Mouse (Mus musculus) embryonic facial prominence, embryonic 15.5 days (tissue): ENCODE results near the gene Cacng3. TPM values are rescaled to one million over a fixed set of nuclear protein-coding genes. Genes with fewer than 3 reads are reported as not detected.
A peak's percentile ranks its signal among the peaks of the same experiment; 100 is the strongest.

Experiments used
- ATAC-seq: fragments of 200-750 bp; cut with Nextera tagmentation; 2 replicates; pipeline ENCODE4 v1.8.0; 2017; ENCODE audit warnings: low read depth, moderate TSS enrichment; ENCODE audit not compliant: insufficient number of reproducible peaks, low FRiP score, low TSS enrichment
- H3K27ac ChIP-seq: fragments of 300-500 bp; sonication (generic); replicated peaks from 2 replicates; pipeline ENCODE4 v1.5.1; 2015; ENCODE audit warnings: mild to moderate bottlenecking, inconsistent platforms
- H3K27me3 ChIP-seq: fragments of 300-500 bp; sonication (generic); 2 replicates; pipeline ENCODE4 v1.6.1; 2015; ENCODE audit warnings: inconsistent platforms
- H3K36me3 ChIP-seq: fragments of 300-500 bp; sonication (generic); 2 replicates; pipeline ENCODE4 v1.6.1; 2015; ENCODE audit warnings: mild to moderate bottlenecking, inconsistent platforms
- H3K4me1 ChIP-seq: fragments of 300-500 bp; sonication (generic); 2 replicates; pipeline ENCODE4 v1.6.1; 2015; ENCODE audit warnings: inconsistent platforms
- H3K4me2 ChIP-seq: fragments of 300-500 bp; sonication (generic); replicated peaks from 2 replicates; pipeline ENCODE4 v1.6.1; 2015; ENCODE audit warnings: mild to moderate bottlenecking, inconsistent platforms
- H3K4me3 ChIP-seq: fragments of 300-500 bp; sonication (generic); replicated peaks from 2 replicates; pipeline ENCODE4 v1.5.1; 2015; ENCODE audit warnings: mild to moderate bottlenecking, inconsistent platforms
- H3K9ac ChIP-seq: fragments of 300-500 bp; sonication (generic); 2 replicates; pipeline ENCODE4 v1.6.1; 2015; ENCODE audit warnings: inconsistent platforms
- H3K9me3 ChIP-seq: fragments of 300-500 bp; sonication (generic); replicated peaks from 2 replicates; pipeline ENCODE4 v1.6.1; 2016; ENCODE audit warnings: inconsistent platforms
- WGBS: fragments of 180-500 bp; shearing (Covaris S2); methylation state at CpG from one replicate; pipeline ENCODE4 v1.1.7; 2015; 5-methylcytosine and 5-hydroxymethylcytosine counted together
- polyA plus RNA-seq: library from polyadenylated mRNA; unstranded; fragments of >200 nt; fragmentation: Nextera tagmentation; extraction: Ambion mirVana; gene quantifications from 2 replicates; pipeline ENCODE4 v1.2.1, GENCODE M21; 2015

Cacng3 gene
- polyA plus RNA-seq, 1 experiment from 2014 or later = 0.17 TPM

DNA sequence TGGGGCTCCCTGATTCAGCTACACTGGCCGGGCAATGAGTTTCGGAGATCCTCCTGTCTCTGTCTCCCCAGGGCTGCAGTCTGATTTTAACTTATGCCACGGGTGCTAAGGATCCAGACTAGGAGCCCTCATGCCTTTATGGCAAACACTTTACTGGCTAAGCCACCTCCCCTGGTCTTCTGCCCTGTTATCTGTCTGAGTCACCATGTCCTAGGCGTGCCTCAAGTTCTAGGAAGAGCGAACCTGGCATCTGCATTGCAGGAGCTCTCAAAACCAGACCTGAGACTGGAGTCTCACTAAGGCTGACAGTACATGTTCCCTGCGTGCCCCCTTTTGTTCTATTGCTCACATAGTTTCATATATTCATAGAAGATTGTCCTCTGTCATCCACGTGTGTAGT is 119.6 kb downstream of the Cacng3 start:
- Histone ChIP-seq H3K36me3 (no peaks in the 10 kb centered on the region), H3K9ac (no peak overlapping the region), H3K9me3 (no peaks in the 10 kb centered on the region), H3K4me1 (no peaks in the 10 kb centered on the region), H3K27ac (no peak overlapping the region), H3K27me3 (no peaks in the 10 kb centered on the region), H3K4me3 (no peak overlapping the region), H3K4me2 (no peak overlapping the region)
- 87% methylated on average over 7 of the region's 7 CpGs for WGBS
- ATAC-seq = no peak

DNA sequence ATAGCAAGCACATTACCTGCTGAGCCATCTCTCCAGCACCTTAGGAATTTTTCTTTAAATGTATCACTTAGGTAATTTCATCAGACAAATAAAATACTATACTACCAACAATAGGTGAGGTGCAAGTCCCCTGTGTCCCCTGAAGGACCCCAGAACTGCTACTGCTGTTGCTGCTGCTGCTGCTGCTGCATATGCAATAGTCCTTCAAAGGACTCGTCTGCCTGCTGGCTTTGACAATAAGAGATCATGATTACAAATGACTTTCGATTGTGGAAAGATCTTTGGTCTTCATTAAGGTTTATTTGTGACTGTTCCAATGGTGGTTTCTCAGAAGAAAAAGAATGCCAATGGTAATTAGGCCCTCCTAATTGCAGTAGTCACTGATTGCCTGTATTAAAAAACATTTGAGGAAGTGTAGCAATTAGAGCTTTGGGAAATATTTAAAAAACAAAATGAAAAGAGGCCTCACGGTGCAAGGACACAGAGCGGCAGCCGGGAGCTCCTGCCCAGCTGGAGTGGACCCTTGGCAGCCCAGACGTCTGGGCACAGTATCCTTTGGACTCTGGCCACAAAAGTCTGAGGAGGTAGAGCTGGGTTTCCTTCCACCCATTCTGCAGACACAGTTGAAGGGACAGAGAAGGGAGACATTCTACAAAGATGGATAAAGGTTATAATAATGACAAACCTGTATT is 123.5 kb downstream of the Cacng3 start:
- H3K4me1 ChIP-seq = no peaks in the 10 kb centered on the region
- WGBS = 38% methylated on average over 6 of the region's 6 CpGs
- H3K4me3 ChIP-seq = no peak overlapping the region
- no peak overlapping the region for H3K9ac ChIP-seq
- no peaks in the 10 kb centered on the region for H3K36me3 ChIP-seq
- H3K27me3 ChIP-seq = no peaks in the 10 kb centered on the region
- H3K4me2 ChIP-seq = no peak overlapping the region
- H3K27ac ChIP-seq = no peak overlapping the region
- ATAC-seq = no peak
- no peaks in the 10 kb centered on the region for H3K9me3 ChIP-seq

DNA sequence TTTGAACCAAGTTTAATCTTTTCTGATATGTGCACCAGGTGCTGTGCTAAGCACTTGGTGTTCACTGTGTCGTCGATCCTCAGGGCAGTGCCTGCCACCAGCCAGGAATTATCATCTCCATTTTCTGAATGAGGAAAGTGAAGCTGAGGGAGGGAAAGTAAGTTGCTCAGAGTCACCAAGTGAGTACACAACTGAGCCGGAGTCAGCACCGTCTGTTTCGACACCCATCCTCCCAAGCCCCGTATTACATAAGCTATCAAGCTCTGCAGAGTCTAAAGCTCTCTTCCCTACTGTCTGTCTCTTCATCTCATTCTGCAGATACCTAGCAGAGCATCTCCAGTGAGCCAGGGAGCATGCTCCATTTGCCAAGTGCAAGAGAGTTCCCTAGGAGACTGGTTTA is 124.8 kb downstream of the Cacng3 start:
- H3K4me3 ChIP-seq = no peak overlapping the region
- 80% methylated on average over 6 of the region's 6 CpGs for WGBS
- no peaks in the 10 kb centered on the region for H3K4me1 ChIP-seq
- H3K9ac ChIP-seq = no peak overlapping the region
- H3K4me2 ChIP-seq = no peak overlapping the region
- no peaks in the 10 kb centered on the region for H3K9me3 ChIP-seq
- H3K27ac ChIP-seq = no peak overlapping the region
- no peaks in the 10 kb centered on the region for H3K27me3 ChIP-seq
- H3K36me3 ChIP-seq = no peaks in the 10 kb centered on the region
- ATAC-seq = no peak

DNA sequence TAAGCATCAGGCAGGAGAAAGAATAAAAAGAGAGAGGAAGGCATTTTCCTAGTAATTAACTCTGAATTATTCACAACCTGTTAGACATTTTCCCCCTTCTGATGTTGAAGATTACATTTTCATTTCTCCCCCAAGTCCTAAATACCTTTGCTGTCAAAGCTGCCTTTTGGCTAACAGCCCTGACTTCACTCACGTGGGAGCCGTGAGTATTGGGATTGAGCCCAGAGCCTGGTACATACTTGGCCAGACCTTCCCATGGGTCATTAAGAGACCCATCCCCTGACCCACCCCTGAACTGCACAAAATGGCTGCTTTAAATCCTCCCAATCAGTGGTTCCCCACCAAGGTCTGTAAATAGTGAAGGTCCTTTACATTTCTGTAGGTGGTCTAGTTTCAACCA is 130.5 kb downstream of the Cacng3 start:
- ATAC-seq = no peak
- H3K9me3 ChIP-seq = no peaks in the 10 kb centered on the region
- H3K27ac ChIP-seq = no peak overlapping the region
- 45% methylated on average over 2 of the region's 2 CpGs for WGBS
- H3K9ac ChIP-seq = no peak overlapping the region
- no peaks in the 10 kb centered on the region for H3K36me3 ChIP-seq
- H3K4me3 ChIP-seq = no peak overlapping the region
- no peaks in the 10 kb centered on the region for H3K27me3 ChIP-seq
- H3K4me1 ChIP-seq = no peaks in the 10 kb centered on the region
- H3K4me2 ChIP-seq = no peak overlapping the region

DNA sequence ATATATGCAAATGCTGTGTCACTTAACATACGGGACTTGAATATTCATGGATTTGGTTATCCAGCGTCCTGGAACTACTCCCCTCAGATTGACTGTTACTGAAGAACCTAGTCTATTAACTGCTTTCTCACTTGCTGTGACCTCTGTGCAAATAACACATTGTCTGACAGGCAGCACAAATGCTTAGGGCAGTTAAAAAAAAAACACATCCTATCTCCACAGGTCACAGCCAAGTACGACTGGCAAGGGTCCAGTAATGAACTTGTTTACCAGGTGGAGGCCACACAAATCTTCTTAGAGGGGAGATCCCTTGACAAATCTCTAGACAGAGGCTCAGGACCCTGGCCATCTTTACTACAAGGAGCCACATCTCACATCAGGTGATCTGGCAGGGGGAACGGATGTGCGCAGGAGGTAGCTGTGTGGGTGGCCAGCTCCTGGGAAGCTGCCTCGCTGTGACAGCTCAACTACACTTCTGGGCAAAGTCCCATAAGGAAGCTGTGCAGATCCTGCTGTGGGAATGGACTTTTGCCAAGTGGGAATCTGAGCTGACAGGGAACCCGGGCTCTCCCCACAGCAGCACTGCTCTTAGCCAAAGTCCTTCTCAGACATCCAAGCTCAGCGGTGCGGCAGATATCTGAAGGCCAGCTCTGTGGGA is 133.7 kb downstream of the Cacng3 start:
- no peak overlapping the region for H3K4me2 ChIP-seq
- H3K27me3 ChIP-seq = no peaks in the 10 kb centered on the region
- H3K27ac ChIP-seq = no peak overlapping the region
- 0 out of 2 replicates have a peak, but pooled peaks have one; percentile 27 for ATAC-seq
- H3K4me3 ChIP-seq = no peak overlapping the region
- H3K36me3 ChIP-seq = no peaks in the 10 kb centered on the region
- no peaks in the 10 kb centered on the region for H3K9me3 ChIP-seq
- no peak overlapping the region for H3K9ac ChIP-seq
- 56% methylated on average over 9 of the region's 9 CpGs for WGBS
- H3K4me1 ChIP-seq = no peaks in the 10 kb centered on the region

DNA sequence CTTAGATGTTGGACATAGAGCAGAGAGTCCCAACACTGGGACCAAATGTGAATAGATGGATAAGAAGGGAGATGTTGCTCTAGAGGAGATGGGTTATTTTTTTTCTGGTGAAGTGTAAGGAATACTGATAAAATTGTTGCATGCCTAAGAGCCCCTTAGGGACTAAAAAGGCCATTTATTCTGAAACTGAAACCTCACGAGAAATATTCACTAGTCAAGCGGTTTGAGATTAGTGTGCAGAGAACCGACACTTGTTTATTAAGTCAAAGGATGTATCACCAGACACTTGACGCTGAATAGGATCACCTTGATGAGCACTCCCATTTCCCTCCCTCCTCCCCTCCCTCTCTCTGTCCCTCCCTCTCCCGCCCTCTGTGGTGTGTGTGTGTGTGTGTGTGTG is 136.2 kb downstream of the Cacng3 start:
- ATAC-seq = no peak
- H3K27ac ChIP-seq = no peak overlapping the region
- H3K27me3 ChIP-seq = no peaks in the 10 kb centered on the region
- no peaks in the 10 kb centered on the region for H3K36me3 ChIP-seq
- no peak overlapping the region for H3K4me2 ChIP-seq
- H3K4me1 ChIP-seq = no peaks in the 10 kb centered on the region
- H3K9me3 ChIP-seq = no peaks in the 10 kb centered on the region
- 72% methylated on average over 5 of the region's 5 CpGs for WGBS
- H3K4me3 ChIP-seq = no peak overlapping the region
- no peak overlapping the region for H3K9ac ChIP-seq

DNA sequence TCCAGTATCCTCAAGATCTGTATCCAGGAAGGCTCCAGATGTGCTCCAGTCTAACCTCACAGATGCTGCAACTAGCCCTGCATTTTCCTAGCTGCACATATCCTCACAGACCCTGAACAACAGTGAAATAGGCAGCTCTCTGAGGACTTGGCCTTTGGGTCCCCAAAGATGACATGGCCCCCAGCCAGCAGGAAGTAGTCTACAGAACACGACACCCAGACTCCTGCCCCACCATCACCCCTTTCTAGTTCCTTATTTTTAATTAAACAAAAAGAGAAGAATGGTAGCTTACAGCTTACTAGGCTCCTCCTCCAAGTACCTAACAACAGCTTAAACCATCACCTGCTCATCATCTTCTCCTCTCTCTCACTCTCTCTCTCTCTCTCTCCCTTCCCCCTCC is 143.4 kb downstream of the Cacng3 start:
- H3K36me3 ChIP-seq = no peaks in the 10 kb centered on the region
- H3K9me3 ChIP-seq = no peaks in the 10 kb centered on the region
- no peak overlapping the region for H3K4me2 ChIP-seq
- no peaks in the 10 kb centered on the region for H3K27me3 ChIP-seq
- no peak overlapping the region for H3K27ac ChIP-seq
- no peaks in the 10 kb centered on the region for H3K4me1 ChIP-seq
- 46% methylated on average over 1 of the region's 1 CpGs for WGBS
- no peak for ATAC-seq
- H3K4me3 ChIP-seq = no peak overlapping the region
- H3K9ac ChIP-seq = no peak overlapping the region

DNA sequence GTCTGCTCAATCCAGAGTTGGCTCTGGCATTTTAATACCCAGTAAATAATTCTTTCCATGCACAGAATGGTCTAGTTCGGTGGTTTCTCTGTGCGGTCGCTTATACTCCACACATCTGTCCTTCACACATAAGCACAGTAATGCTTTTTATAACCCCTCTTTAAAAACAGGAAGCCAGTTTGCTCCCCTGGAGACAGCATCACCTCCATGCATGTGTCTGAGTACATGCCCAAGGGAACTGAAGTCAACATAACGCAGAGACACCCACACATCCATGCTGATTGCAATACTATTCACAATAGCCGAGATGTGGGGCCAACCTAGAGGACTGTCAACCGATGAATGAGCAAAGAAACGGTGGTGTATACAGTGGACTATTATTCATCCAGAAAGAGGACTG is 147.3 kb downstream of the Cacng3 start:
- Histone ChIP-seq H3K9me3 (no peaks in the 10 kb centered on the region), H3K27me3 (no peaks in the 10 kb centered on the region), H3K9ac (no peak overlapping the region), H3K27ac (no peak overlapping the region), H3K4me2 (no peak overlapping the region), H3K4me3 (no peak overlapping the region), H3K4me1 (no peaks in the 10 kb centered on the region), H3K36me3 (no peaks in the 10 kb centered on the region)
- no peak for ATAC-seq
- 83% methylated on average over 7 of the region's 7 CpGs for WGBS
